Mouse (Mus musculus) lung, adult 18-20 months (tissue): ENCODE results near the gene Naa10.

Source experiments
- DNase-seq, 2 experiments: peaks; one replicate each; pipeline ENCODE4 v3.0.0; 2022; ENCODE audit warnings: mixed read lengths in 2 of 2

Naa10 gene

GRCm38 (mm10) chrX:73914827-73915703, 6.7 kb downstream of the Naa10 start:
- DNase-seq = peak; percentile 95 to 96

GRCm38 (mm10) chrX:73911588-73911987, 10.2 kb downstream of the Naa10 start:
- peak in 1 of 2 experiments; percentile 32 for DNase-seq

GRCm38 (mm10) chrX:73911156-73911555, 10.6 kb downstream of the Naa10 start:
- peak in 1 of 2 experiments; percentile 30 for DNase-seq

- no peak for DNase-seq
Observed at GRCm38 (mm10) chrX:73910451-73910850, 11.3 kb downstream of the Naa10 start.

- no peak for DNase-seq
Observed at GRCm38 (mm10) chrX:73910049-73910448, 11.7 kb downstream of the Naa10 start.

DNA sequence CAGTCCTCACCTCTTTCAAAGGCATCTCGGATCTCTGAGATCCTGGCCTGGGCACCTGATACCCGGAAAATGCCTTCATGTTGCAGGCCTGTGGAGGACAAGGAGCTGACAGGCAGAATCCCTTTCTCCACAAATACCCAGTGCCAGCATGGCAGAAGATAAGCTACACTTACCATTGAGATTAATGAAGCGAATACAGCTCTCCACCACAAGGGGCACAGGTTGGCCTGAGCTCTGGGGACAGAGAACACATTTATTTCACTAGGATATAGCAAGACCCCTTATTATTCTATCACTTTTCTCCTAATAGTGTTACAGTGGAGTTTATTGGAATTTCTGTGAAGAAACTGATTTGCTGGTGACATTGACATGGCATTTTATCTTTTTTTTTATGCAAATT, 23.8 kb downstream of the Naa10 start:
- no peak for DNase-seq

DNA sequence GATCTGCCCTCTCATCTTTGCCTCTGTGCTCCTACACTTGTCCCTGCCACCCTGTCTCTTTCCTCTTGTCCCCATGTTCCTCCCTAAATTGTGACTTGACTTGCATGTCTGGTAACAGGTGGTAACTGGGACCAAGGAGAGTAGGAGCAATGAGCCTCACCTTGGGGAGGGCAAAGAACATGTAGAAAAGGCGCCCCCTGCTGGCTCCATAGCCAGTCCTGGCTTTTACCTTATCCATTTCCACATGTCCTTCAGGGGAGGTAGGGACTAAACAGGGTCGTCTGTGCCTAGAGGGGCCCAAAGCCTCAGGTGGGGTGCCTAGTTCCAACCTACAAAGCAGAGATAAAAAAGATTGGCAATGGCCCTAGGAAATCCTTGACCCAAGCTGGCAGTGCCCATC, 26.0 kb downstream of the Naa10 start, which contains the start of gene L1cam:
Gene L1cam (minus strand): TSS at position 387 of the 400 bp plus-strand sequence.
- peak; percentile 30 to 47 for DNase-seq

DNA sequence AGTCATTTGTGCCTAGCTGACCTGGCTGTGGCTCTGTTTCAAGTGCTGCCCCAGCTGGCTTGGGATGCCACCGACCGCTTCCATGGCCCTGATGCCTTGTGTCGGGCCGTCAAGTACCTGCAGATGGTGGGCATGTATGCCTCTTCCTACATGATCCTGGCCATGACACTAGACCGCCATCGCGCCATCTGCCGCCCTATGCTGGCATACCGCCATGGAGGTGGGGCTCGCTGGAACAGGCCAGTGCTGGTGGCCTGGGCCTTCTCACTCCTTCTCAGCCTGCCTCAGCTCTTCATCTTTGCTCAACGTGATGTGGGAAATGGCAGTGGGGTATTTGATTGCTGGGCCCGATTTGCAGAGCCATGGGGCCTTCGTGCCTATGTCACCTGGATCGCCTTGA, 28.9 kb downstream of the Naa10 start:
- no peak for DNase-seq

DNA sequence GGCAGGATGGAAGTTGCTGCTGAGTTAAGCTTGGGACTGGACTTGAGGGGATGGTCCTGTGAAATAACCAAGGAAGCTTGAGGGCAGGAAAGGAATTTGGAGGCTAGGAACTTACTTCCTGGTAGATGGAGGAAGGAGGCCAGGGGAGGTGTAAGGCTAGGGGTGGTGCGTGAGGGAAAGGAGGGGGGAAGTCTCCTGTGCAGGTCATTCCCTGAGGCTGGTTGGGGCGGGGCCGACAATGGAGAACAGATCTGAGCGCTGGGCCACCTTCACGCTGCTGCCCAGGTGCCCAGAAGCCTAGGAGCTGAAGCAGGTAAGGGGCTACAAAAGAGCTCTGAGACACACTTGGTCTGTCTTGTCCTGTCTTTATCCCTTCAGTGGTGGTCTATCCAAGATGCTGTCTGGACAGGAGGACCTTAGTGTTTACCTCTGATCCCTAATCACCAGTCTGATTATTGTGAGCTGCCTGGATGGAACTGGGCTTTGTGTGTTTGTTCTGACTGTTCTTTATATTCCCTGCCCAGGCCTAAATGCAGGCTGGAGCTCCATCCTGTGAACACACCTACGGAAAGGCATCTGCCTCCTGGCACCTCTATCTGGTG, 30.1 kb downstream of the Naa10 start, which contains the start of gene Avpr2:
Gene Avpr2 (plus strand): TSS at position 552 of the 602 bp plus-strand sequence.
- no peak for DNase-seq

DNA sequence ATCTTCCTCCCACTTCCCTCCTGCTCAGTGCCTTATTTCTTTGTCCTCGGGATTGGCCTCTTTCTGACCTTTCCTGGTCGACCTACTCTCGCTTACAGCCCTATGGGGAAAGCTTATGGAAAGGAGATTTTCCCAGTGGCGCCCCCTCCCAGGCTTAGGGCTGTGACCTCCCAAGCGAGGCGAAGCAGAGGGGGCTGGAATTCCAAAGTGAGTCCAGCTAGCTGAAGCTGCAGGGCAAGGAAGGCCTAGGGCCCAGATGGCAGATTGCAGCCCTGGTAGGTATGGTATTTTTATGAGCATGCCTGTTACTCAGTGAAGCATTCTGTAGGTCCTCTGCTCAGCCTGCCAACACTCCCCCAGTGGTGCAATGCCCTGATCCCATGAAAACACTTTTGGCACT, 40.3 kb downstream of the Naa10 start:
- DNase-seq = no peak

GRCm38 (mm10) chrX:73881036-73881427, 40.7 kb downstream of the Naa10 start:
- DNase-seq = no peak

- peak; percentile 54 to 65 for DNase-seq
Observed at GRCm38 (mm10) chrX:73880194-73881035, 41.3 kb downstream of the Naa10 start.

- no peak for DNase-seq
Observed at GRCm38 (mm10) chrX:73877014-73877413, 44.7 kb downstream of the Naa10 start.

GRCm38 (mm10) chrX:73875881-73876280, 45.9 kb downstream of the Naa10 start:
- no peak for DNase-seq

GRCm38 (mm10) chrX:73871956-73872355, 49.8 kb downstream of the Naa10 start:
- no peak for DNase-seq

- DNase-seq = no peak
Observed at GRCm38 (mm10) chrX:73871474-73871873, 50.3 kb downstream of the Naa10 start.

GRCm38 (mm10) chrX:73869334-73869733, 52.4 kb downstream of the Naa10 start:
- DNase-seq = no peak

GRCm38 (mm10) chrX:73867852-73868251, 53.9 kb downstream of the Naa10 start:
- DNase-seq = no peak

DNA sequence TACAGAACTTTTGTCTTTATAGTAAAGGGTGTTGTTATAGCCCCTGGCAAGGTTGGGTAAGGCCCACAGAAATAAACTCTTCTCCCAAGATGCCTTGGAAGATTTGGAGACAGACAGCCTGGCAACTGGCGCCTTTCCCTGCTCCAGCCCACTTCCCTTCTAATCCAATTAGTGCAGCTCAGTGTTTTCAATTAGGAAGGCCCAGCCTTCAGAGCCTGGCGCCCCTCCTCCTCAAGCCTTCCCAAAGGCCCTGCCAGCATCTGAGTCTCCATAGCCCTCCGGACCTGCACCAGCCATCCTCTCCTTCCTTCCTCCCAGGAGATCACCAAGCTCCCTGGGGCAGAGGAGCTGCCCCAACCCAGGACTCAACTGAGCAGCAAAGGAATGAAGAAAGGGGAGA, 54.5 kb downstream of the Naa10 start:
- DNase-seq = no peak
